Mouse (Mus musculus) intestine, embryonic 16.5 days (tissue): ENCODE data around the gene Alb. TPM values are rescaled to one million over a fixed set of nuclear protein-coding genes. Genes with fewer than 3 reads are reported as not detected.

Experiments
- ATAC-seq: fragments of 200-750 bp; cut with Nextera tagmentation; 2 replicates; pipeline ENCODE4 v1.8.0; 2017; ENCODE audit warnings: moderate TSS enrichment, moderate library complexity
- H3K27ac ChIP-seq: fragments of 300-500 bp; sonication (generic); 2 replicates; pipeline ENCODE4 v1.5.1; 2014; ENCODE audit warnings: mild to moderate bottlenecking, low read length
- H3K27me3 ChIP-seq: fragments of 300-500 bp; sonication (generic); replicated peaks from 2 replicates; pipeline ENCODE4 v1.6.1; 2014; ENCODE audit warnings: low read length, control low read depth, mixed read lengths; ENCODE audit not compliant: control insufficient read depth, insufficient read depth
- H3K36me3 ChIP-seq: fragments of 300-500 bp; sonication (generic); 2 replicates; pipeline ENCODE4 v1.6.1; 2014; ENCODE audit warnings: low read length, control low read depth; ENCODE audit not compliant: control insufficient read depth, insufficient read depth
- H3K4me1 ChIP-seq: fragments of 300-500 bp; sonication (generic); 2 replicates; pipeline ENCODE4 v1.6.1; 2014; ENCODE audit warnings: low read length, control low read depth, mixed read lengths; ENCODE audit not compliant: control insufficient read depth, insufficient read depth
- H3K4me2 ChIP-seq: fragments of 300-500 bp; sonication (generic); 2 replicates; pipeline ENCODE4 v1.6.1; 2014; ENCODE audit warnings: low read depth, low read length, control low read depth
- H3K4me3 ChIP-seq: fragments of 300-500 bp; sonication (generic); 2 replicates; pipeline ENCODE4 v1.5.1; 2014; ENCODE audit warnings: mild to moderate bottlenecking, low read length
- H3K9ac ChIP-seq: fragments of 300-500 bp; sonication (generic); 2 replicates; pipeline ENCODE4 v1.6.1; 2014; ENCODE audit warnings: low read depth, low read length
- H3K9me3 ChIP-seq: fragments of 300-500 bp; sonication (generic); 2 replicates; pipeline ENCODE4 v1.6.1; 2016; ENCODE audit warnings: low read length, control low read depth; ENCODE audit not compliant: control insufficient read depth
- WGBS: fragments of 180-500 bp; shearing (Covaris S2); extraction: QIAGEN DNeasy Blood & Tissue Kit; methylation state at CpG from one replicate; pipeline ENCODE4 v1.1.7; 2014; 5-methylcytosine and 5-hydroxymethylcytosine counted together
- polyA plus RNA-seq: library from polyadenylated mRNA; unstranded; fragments of >200 nt; fragmentation: Nextera tagmentation; extraction: Ambion mirVana; gene quantifications from 2 replicates; pipeline ENCODE4 v1.2.1, GENCODE M21; 2015

Alb gene
- polyA plus RNA-seq, 1 experiment from 2014 or later = 106 TPM

DNA sequence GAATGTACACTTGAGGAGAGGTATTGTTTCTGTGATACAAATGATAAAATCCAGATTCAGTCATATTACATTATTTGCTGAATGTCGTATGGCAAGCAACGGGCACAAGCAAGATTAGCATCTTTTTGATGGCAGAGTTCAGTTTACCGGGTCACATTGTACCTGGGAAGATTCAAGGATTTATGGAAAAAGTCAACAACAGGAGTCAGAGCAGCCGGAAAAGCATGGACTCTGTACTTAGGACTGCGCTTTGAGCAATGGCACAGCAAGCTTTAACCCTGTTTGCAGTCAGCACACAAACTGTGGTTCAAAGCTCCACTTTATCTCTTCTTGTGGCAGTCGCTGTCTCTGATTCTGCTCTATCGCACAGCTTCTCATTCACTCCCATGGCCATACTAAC lies 24.9 kb downstream of the Alb start:
- Histone ChIP-seq H3K4me3 (no peak overlapping the region), H3K4me1 (no peaks in the 10 kb centered on the region), H3K9me3 (no peaks in the 10 kb centered on the region), H3K27ac (no peak overlapping the region), H3K4me2 (no peak overlapping the region), H3K9ac (no peak overlapping the region), H3K36me3 (no peaks in the 10 kb centered on the region), H3K27me3 (no peaks in the 10 kb centered on the region)
- WGBS = 55% methylated on average over 7 of the region's 7 CpGs
- peak; percentile 63; the same call in 1 of the 2 replicates for ATAC-seq

DNA sequence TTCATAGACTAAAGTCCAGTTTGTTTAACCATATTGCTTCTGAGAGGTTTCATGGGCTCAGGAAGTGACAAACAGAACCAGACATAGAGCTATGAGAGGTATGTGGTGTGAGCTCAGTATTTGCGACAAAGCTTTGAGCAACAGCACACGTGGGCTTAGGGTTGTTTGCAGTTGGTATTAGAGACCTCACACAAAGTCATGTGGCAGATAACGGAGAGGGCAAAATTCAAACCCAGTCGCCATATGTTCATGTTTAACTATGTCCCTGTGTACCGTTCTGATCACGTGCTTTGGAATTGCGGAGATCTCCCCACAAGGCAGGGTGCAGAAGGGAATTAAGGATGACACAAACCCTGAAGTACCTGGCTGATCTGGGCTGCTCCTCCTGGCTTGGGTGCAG lies 27.6 kb downstream of the Alb start:
- H3K4me3 ChIP-seq = no peak overlapping the region
- peak; percentile 86 for ATAC-seq
- no peak overlapping the region for H3K9ac ChIP-seq
- no peaks in the 10 kb centered on the region for H3K36me3 ChIP-seq
- no peaks in the 10 kb centered on the region for H3K4me1 ChIP-seq
- no peaks in the 10 kb centered on the region for H3K9me3 ChIP-seq
- 50% methylated on average over 7 of the region's 7 CpGs for WGBS
- no peak overlapping the region for H3K4me2 ChIP-seq
- no peaks in the 10 kb centered on the region for H3K27me3 ChIP-seq
- no peak overlapping the region for H3K27ac ChIP-seq

DNA sequence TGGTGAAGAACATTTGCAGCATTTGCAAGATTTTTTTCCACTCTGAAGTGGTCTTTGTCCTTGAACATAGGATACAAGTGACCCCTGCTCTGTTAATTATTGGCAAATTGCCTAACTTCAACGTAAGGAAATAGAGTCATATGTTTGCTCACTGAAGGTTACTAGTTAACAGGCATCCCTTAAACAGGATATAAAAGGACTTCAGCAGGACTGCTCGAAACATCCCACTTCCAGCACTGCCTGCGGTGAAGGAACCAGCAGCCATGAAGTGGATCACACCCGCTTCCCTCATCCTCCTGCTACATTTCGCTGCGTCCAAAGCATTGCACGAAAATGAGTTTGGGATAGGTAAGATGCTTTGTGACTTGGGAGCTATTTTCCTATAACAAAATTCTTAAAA lies 29.8 kb downstream of the Alb start, which contains the start of gene Afp:
Gene Afp, plus strand, starts transcription at position 220 of the 400 bp plus-strand sequence.
- no peaks in the 10 kb centered on the region for H3K36me3 ChIP-seq
- no peak within 1 kb of the TSS for H3K4me2 ChIP-seq
- H3K9me3 ChIP-seq = no peaks in the 10 kb centered on the region
- H3K9ac ChIP-seq = no peak within 1 kb of the TSS
- WGBS = 70% methylated on average over 7 of the region's 7 CpGs
- ATAC-seq = no peak
- H3K4me3 ChIP-seq = no peak within 1 kb of the TSS
- no peaks in the 10 kb centered on the region for H3K4me1 ChIP-seq
- H3K27me3 ChIP-seq = no peaks in the 10 kb centered on the region
- no peak within 1 kb of the TSS for H3K27ac ChIP-seq

DNA sequence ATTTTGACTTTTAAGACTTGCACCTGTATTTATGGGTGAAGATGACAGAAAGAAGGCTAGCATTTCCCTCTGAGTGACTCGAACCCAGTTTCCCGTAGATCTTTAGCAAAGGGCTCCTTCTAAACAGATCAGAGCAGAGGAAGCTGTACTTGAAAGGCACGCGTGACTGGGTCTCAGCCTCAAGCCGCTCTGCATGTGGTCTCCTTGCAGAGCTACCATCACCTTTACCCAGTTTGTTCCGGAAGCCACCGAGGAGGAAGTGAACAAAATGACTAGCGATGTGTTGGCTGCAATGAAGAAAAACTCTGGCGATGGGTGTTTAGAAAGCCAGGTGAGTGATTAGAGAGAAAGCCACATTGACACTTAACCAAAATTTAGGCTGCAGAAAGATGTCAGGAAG lies 31.7 kb downstream of the Alb start:
- Histone ChIP-seq H3K4me3 (no peak overlapping the region), H3K27me3 (no peaks in the 10 kb centered on the region), H3K9me3 (no peaks in the 10 kb centered on the region), H3K9ac (no peak overlapping the region), H3K36me3 (no peaks in the 10 kb centered on the region), H3K4me1 (no peaks in the 10 kb centered on the region), H3K4me2 (no peak overlapping the region), H3K27ac (no peak overlapping the region)
- ATAC-seq = no peak
- WGBS = 84% methylated on average over 9 of the region's 9 CpGs

DNA sequence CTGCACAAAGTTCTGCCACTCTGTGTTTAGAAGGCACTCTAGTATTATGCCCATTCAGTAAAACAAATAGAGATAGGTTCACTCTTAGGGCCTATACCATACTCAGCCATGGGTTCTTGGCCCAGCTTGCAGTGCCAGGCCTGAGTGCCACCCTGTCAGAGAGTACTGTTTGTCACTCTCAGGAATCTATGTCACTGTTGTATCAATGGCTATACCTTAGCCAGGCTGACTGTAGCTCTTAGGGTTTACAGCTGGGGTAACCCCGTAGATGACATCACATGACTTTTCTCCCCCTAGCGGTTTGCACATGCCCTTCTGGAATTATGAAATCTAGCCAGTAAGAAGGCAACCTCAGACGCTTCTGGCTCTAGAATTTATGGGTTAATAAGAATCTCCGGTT lies 33.6 kb downstream of the Alb start:
- Histone ChIP-seq H3K9ac (no peak overlapping the region), H3K27ac (no peak overlapping the region), H3K4me3 (no peak overlapping the region), H3K27me3 (no peaks in the 10 kb centered on the region), H3K4me1 (no peaks in the 10 kb centered on the region), H3K36me3 (no peaks in the 10 kb centered on the region), H3K9me3 (no peaks in the 10 kb centered on the region), H3K4me2 (no peak overlapping the region)
- no peak for ATAC-seq
- WGBS = 89% methylated on average over 4 of the region's 4 CpGs

DNA sequence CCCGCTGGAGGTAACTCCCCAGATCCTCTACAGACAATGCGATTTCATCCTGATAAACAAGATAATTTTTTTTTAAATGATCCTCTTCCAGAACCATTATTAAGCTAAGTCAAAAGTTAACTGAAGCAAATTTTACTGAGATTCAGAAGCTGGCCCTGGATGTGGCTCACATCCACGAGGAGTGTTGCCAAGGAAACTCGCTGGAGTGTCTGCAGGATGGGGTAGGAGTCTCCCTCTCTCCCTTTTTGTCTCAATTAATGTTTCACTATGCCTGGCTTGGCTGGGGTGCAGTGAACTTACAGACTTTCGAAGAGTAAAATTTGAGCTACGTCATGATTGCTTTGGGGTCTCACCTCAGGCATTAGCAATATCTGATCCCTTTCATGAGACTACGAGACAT lies 38.8 kb downstream of the Alb start:
- no peak for ATAC-seq
- no peak overlapping the region for H3K4me3 ChIP-seq
- WGBS = 66% methylated on average over 7 of the region's 7 CpGs
- no peak overlapping the region for H3K4me2 ChIP-seq
- no peaks in the 10 kb centered on the region for H3K9me3 ChIP-seq
- H3K36me3 ChIP-seq = no peaks in the 10 kb centered on the region
- no peak overlapping the region for H3K27ac ChIP-seq
- no peak overlapping the region for H3K9ac ChIP-seq
- no peaks in the 10 kb centered on the region for H3K4me1 ChIP-seq
- H3K27me3 ChIP-seq = no peaks in the 10 kb centered on the region

DNA sequence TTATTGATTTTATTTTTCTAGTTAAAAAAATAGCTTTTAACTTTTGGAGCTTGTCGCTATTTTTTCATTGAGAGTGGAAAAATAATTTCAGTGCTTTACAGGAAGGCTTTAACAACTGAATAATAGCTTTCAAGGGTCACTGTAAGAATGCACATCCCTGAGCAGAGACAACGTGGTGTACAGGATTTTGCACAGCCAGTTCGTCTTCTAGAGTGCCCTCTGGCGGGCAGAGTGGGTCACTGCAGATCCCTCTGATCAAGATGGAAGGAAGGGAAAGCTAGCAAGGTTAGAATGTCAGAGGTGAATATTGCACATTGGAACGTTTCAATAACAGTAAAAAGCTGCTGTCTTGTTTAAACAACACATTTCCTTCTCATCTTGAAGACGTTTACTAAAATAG lies 40.0 kb downstream of the Alb start:
- no peaks in the 10 kb centered on the region for H3K27me3 ChIP-seq
- H3K9ac ChIP-seq = no peak overlapping the region
- WGBS = 6% methylated on average over 6 of the region's 6 CpGs
- H3K4me2 ChIP-seq = no peak overlapping the region
- H3K27ac ChIP-seq = no peak overlapping the region
- H3K9me3 ChIP-seq = no peaks in the 10 kb centered on the region
- H3K4me1 ChIP-seq = no peaks in the 10 kb centered on the region
- H3K36me3 ChIP-seq = no peaks in the 10 kb centered on the region
- H3K4me3 ChIP-seq = no peak overlapping the region
- peak; percentile 52; the same call in 1 of the 2 replicates for ATAC-seq

DNA sequence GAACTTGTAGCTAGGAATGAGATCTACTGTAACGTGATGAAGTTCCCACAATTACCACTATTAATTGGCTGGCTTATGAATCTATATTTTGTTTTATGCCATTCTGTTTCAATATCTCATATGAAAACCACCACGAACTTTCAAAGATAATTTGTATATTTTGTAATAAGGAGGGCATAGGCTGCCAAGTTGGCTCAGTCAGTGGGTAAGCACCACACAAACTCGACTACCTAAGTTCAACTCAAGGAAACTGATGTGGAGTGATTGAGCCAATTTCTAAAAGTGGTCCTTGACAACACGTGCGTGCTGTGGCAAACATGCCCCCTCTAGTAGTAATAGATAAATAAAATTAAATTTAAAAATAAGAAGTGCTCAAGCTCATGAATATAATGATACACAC lies 41.1 kb downstream of the Alb start:
- Histone ChIP-seq H3K4me2 (no peak overlapping the region), H3K36me3 (no peaks in the 10 kb centered on the region), H3K27me3 (no peaks in the 10 kb centered on the region), H3K4me3 (no peak overlapping the region), H3K9me3 (no peaks in the 10 kb centered on the region), H3K9ac (no peak overlapping the region), H3K27ac (no peak overlapping the region), H3K4me1 (no peaks in the 10 kb centered on the region)
- 86% methylated on average over 5 of the region's 5 CpGs for WGBS
- no peak for ATAC-seq

DNA sequence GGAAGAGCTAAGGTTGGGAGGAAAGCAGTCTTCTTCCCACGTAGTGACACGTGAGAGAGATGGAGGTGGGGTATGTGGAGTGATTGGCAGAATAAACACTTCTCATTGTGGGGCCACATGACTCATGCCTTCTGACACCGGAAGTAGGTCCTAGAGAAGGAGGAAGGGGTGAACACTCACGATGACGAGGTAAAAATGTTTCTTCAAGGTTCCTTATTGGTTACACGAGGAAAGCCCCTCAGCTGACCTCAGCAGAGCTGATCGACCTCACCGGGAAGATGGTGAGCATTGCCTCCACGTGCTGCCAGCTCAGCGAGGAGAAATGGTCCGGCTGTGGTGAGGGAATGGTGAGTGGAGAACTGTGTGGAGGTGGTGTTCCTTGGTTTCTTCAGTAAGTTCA lies 44.0 kb downstream of the Alb start:
- Histone ChIP-seq H3K36me3 (no peaks in the 10 kb centered on the region), H3K4me1 (no peaks in the 10 kb centered on the region), H3K9me3 (no peaks in the 10 kb centered on the region), H3K27ac (no peak overlapping the region), H3K27me3 (no peaks in the 10 kb centered on the region), H3K9ac (no peak overlapping the region), H3K4me3 (no peak overlapping the region), H3K4me2 (no peak overlapping the region)
- no peak for ATAC-seq
- 72% methylated on average over 11 of the region's 11 CpGs for WGBS

DNA sequence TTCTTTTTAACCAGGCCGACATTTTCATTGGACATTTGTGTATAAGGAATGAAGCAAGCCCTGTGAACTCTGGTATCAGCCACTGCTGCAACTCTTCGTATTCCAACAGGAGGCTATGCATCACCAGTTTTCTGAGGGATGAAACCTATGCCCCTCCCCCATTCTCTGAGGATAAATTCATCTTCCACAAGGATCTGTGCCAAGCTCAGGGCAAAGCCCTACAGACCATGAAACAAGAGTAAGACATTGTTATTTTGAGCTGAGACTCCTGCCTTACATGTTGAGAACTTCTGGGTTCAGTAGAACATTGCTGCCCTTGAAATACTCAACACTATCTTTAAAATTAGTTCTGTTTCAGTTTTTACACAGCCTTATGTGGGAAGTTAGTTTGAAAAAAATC lies 45.8 kb downstream of the Alb start:
- 74% methylated on average over 2 of the region's 2 CpGs for WGBS
- no peak overlapping the region for H3K4me2 ChIP-seq
- no peak overlapping the region for H3K27ac ChIP-seq
- no peaks in the 10 kb centered on the region for H3K36me3 ChIP-seq
- H3K9ac ChIP-seq = no peak overlapping the region
- no peaks in the 10 kb centered on the region for H3K4me1 ChIP-seq
- H3K27me3 ChIP-seq = no peaks in the 10 kb centered on the region
- no peak for ATAC-seq
- H3K4me3 ChIP-seq = no peak overlapping the region
- no peaks in the 10 kb centered on the region for H3K9me3 ChIP-seq
